Mouse (Mus musculus) small intestine, adult 2 months (tissue): Measurements from ENCODE around the gene Olfr313. TPM values are rescaled to one million over a fixed set of nuclear protein-coding genes. Genes with fewer than 3 reads are reported as not detected.
"Not testable (repeated sequence)": the region's sequence is repeated elsewhere in the genome, so short reads cannot be mapped to it uniquely, and the experiment has no call there.

ENCODE experiments used
- H3K27ac ChIP-seq: fragments of 200-500 bp; 2 replicates; pipeline ENCODE4 v1.5.1; 2012; ENCODE audit warnings: low read depth, low read length, control low read depth, inconsistent platforms; ENCODE audit not compliant: insufficient read depth
- H3K27me3 ChIP-seq: fragments of 200-500 bp; 2 replicates; pipeline ENCODE4 v1.6.1; 2012; ENCODE audit warnings: mild to moderate bottlenecking, moderate library complexity, low read length, inconsistent platforms; ENCODE audit not compliant: control insufficient read depth, insufficient read depth
- H3K36me3 ChIP-seq: fragments of 200-500 bp; 2 replicates; pipeline ENCODE4 v1.6.1; 2012; ENCODE audit warnings: mild to moderate bottlenecking, low read length, control low read depth, inconsistent platforms; ENCODE audit not compliant: control insufficient read depth, insufficient read depth
- H3K4me1 ChIP-seq: fragments of 200-500 bp; 2 replicates; pipeline ENCODE4 v1.6.1; 2012; ENCODE audit warnings: low read length, inconsistent platforms, mixed read lengths; ENCODE audit not compliant: control insufficient read depth, insufficient read depth, insufficient read length
- H3K4me3 ChIP-seq: fragments of 200-500 bp; 2 replicates; pipeline ENCODE4 v1.5.1; 2012; ENCODE audit warnings: low read depth, mild to moderate bottlenecking, control low read depth, inconsistent platforms, low read length, moderate library complexity
- CTCF ChIP-seq: fragments of 200-500 bp; IDR thresholded peaks from 2 replicates; pipeline ENCODE4 v1.5.1; 2012; ENCODE audit warnings: low read depth, mild to moderate bottlenecking, control low read depth, inconsistent platforms, low read length, moderate library complexity, mixed read lengths; ENCODE audit not compliant: insufficient replicate concordance, insufficient read length; ENCODE audit errors: extremely low read depth
- POLR2A ChIP-seq: fragments of 200-500 bp; IDR thresholded peaks from 2 replicates; pipeline ENCODE4 v1.6.1; 2012; ENCODE audit warnings: low read depth, mild to moderate bottlenecking, control low read depth, inconsistent platforms, low read length, moderate library complexity
- WGBS: fragments of 180-500 bp; shearing (Covaris S2); methylation state at CpG from one replicate; pipeline ENCODE4 v1.1.7; 2018; 5-methylcytosine and 5-hydroxymethylcytosine counted together
- polyA plus RNA-seq: library from polyadenylated mRNA; depleted of rRNA; stranded (reverse); fragments of >200 nt; gene quantifications from 2 replicates; pipeline ENCODE4 v1.2.3, GENCODE M21; 2012; rRNA removed

The Olfr313 gene
- not detected in 2 replicates for polyA plus RNA-seq

- not testable (repeated sequence) for H3K27ac ChIP-seq, H3K4me3 ChIP-seq, H3K36me3 ChIP-seq, H3K27me3 ChIP-seq, H3K4me1 ChIP-seq
- WGBS = 53% methylated on average over 1 of the region's 1 CpGs
These were observed at the start of gene Olfr313 for GRCm38 (mm10) chr11:58814700-58815099. Olfr313 (plus strand) TSS chr11:58815000.

GRCm38 (mm10) chr11:58772888-58773287 is 41.9 kb upstream of the Olfr313 start, which contains the start of gene Olfr315:
Olfr315 (plus strand) TSS chr11:58773188.
- TF ChIP-seq CTCF (no peak), POLR2A (no peak)
- Histone ChIP-seq H3K36me3 (no peaks in the 10 kb centered on the region), H3K27ac (no peak within 1 kb of the TSS), H3K27me3 (no peaks in the 10 kb centered on the region), H3K4me3 (no peak within 1 kb of the TSS), H3K4me1 (no peaks in the 10 kb centered on the region)

GRCm38 (mm10) chr11:58782480-58783089 is 32.2 kb upstream of the Olfr313 start, which contains the start of gene Olfr314:
Olfr314 (plus strand) TSS chr11:58782952.
- Histone ChIP-seq H3K36me3 (no peaks in the 10 kb centered on the region), H3K4me3 (no peak within 1 kb of the TSS), H3K4me1 (no peaks in the 10 kb centered on the region), H3K27ac (no peak within 1 kb of the TSS), H3K27me3 (no peaks in the 10 kb centered on the region)
- 58% methylated on average over 6 of the region's 6 CpGs for WGBS
- no peak for TF ChIP-seq CTCF
- TF ChIP-seq POLR2A = no peak

GRCm38 (mm10) chr11:58784182-58784581 is 30.6 kb upstream of the Olfr313 start:
- H3K4me1 ChIP-seq = no peaks in the 10 kb centered on the region
- no peaks in the 10 kb centered on the region for H3K27me3 ChIP-seq
- no peak for TF ChIP-seq POLR2A
- WGBS = 84% methylated on average over 2 of the region's 2 CpGs
- no peak overlapping the region for H3K27ac ChIP-seq
- H3K36me3 ChIP-seq = no peaks in the 10 kb centered on the region
- no peak overlapping the region for H3K4me3 ChIP-seq

GRCm38 (mm10) chr11:58787651-58788050 is 27.1 kb upstream of the Olfr313 start:
- no peaks in the 10 kb centered on the region for H3K4me1 ChIP-seq

GRCm38 (mm10) chr11:58788346-58788745 is 26.5 kb upstream of the Olfr313 start:
- Histone ChIP-seq H3K27ac (no peak overlapping the region), H3K36me3 (no peaks in the 10 kb centered on the region), H3K4me3 (no peak overlapping the region), H3K27me3 (no peaks in the 10 kb centered on the region), H3K4me1 (no peaks in the 10 kb centered on the region)
- TF ChIP-seq POLR2A (no peak), CTCF (no peak)
- 67% methylated on average over 8 of the region's 8 CpGs for WGBS

More at GRCm38 (mm10) chr11:58787651-58788050, 27.1 kb upstream of the Olfr313 start:
- H3K4me3 ChIP-seq = no peak overlapping the region
- H3K27me3 ChIP-seq = no peaks in the 10 kb centered on the region
- TF ChIP-seq POLR2A (no peak), CTCF (no peak)
- WGBS = 84% methylated on average over 10 of the region's 10 CpGs
- no peak overlapping the region for H3K27ac ChIP-seq
- H3K36me3 ChIP-seq = no peaks in the 10 kb centered on the region

GRCm38 (mm10) chr11:58789532-58789931 is 25.3 kb upstream of the Olfr313 start:
- Histone ChIP-seq H3K27ac (no peak overlapping the region), H3K4me1 (no peaks in the 10 kb centered on the region), H3K27me3 (no peaks in the 10 kb centered on the region), H3K36me3 (no peaks in the 10 kb centered on the region), H3K4me3 (no peak overlapping the region)
- TF ChIP-seq POLR2A (no peak), CTCF (no peak)
- 23% methylated on average over 3 of the region's 3 CpGs for WGBS

- H3K27ac ChIP-seq = no peak overlapping the region
- no peaks in the 10 kb centered on the region for H3K4me1 ChIP-seq
- WGBS = 28% methylated on average over 2 of the region's 2 CpGs
- H3K4me3 ChIP-seq = no peak overlapping the region
- TF ChIP-seq CTCF = no peak
- no peak for TF ChIP-seq POLR2A
- H3K36me3 ChIP-seq = no peaks in the 10 kb centered on the region
- H3K27me3 ChIP-seq = no peaks in the 10 kb centered on the region
These were observed 24.7 kb upstream of the Olfr313 start for GRCm38 (mm10) chr11:58790053-58790452.
